Mouse (Mus musculus) heart, adult 2 months (tissue): ENCODE results near the gene Inpp5k.

Experiments
- CTCF ChIP-seq: fragments of 200-600 bp; IDR thresholded peaks from 2 replicates; pipeline ENCODE4 v1.8.1; 2022; ENCODE audit warnings: antibody characterized with exemption, mild to moderate bottlenecking, moderate library complexity
- EP300 ChIP-seq: fragments of 200-500 bp; IDR thresholded peaks from 2 replicates; pipeline ENCODE4 v1.6.1; 2011; ENCODE audit warnings: low read depth, low read length, control low read depth; ENCODE audit not compliant: insufficient read depth

- peak; percentile 80 for TF ChIP-seq CTCF
- no peak for TF ChIP-seq EP300
These were observed 905 bp downstream of the Inpp5k start for GRCm38 (mm10) chr11:75631561-75632225.
